Mouse (Mus musculus) cerebellum, adult 8-10 months (tissue): ENCODE data around the gene Wasf2.

ENCODE experiments used
- DNase-seq: peaks from one replicate; pipeline ENCODE4 v3.0.0; 2022

The Wasf2 gene

GRCm38 (mm10) chr4:133210023-133210787, 79.9 kb downstream of the Wasf2 start:
- DNase-seq = peak; percentile 35

GRCm38 (mm10) chr4:133210788-133211390, 80.6 kb downstream of the Wasf2 start:
- peak; percentile 24 for DNase-seq

- peak; percentile 41 for DNase-seq
Measured at GRCm38 (mm10) chr4:133211751-133212561, 81.7 kb downstream of the Wasf2 start, which contains the start of the genes Cd164l2 and Gpr3. Gene Cd164l2 (plus strand): TSS chr4:133212131. Gene Gpr3 (minus strand): TSS chr4:133212536.

- peak; percentile 82 for DNase-seq
Measured at GRCm38 (mm10) chr4:133212562-133213267, 82.4 kb downstream of the Wasf2 start.

- DNase-seq = peak; percentile 54
Measured at GRCm38 (mm10) chr4:133213268-133213590, 82.9 kb downstream of the Wasf2 start.

GRCm38 (mm10) chr4:133213661-133214060, 83.4 kb downstream of the Wasf2 start:
- DNase-seq = no peak

GRCm38 (mm10) chr4:133217641-133218040, 87.3 kb downstream of the Wasf2 start:
- DNase-seq = peak; percentile 61

- DNase-seq = no peak
Measured at GRCm38 (mm10) chr4:133218745-133219144, 88.4 kb downstream of the Wasf2 start.

- no peak for DNase-seq
Measured at GRCm38 (mm10) chr4:133220656-133221055, 90.4 kb downstream of the Wasf2 start.

GRCm38 (mm10) chr4:133221701-133222100, 91.4 kb downstream of the Wasf2 start:
- no peak for DNase-seq

- no peak for DNase-seq
Measured at GRCm38 (mm10) chr4:133223875-133224274, 93.6 kb downstream of the Wasf2 start.

- DNase-seq = no peak
Measured at GRCm38 (mm10) chr4:133226073-133226472, 95.8 kb downstream of the Wasf2 start.

- DNase-seq = no peak
Measured at GRCm38 (mm10) chr4:133227636-133228035, 97.3 kb downstream of the Wasf2 start.

- no peak for DNase-seq
Measured at GRCm38 (mm10) chr4:133229582-133229981, 99.3 kb downstream of the Wasf2 start.

- DNase-seq = no peak
Measured at GRCm38 (mm10) chr4:133233285-133233976, 103.1 kb downstream of the Wasf2 start.

GRCm38 (mm10) chr4:133234771-133235170, 104.5 kb downstream of the Wasf2 start:
- DNase-seq = no peak

GRCm38 (mm10) chr4:133235415-133235814, 105.1 kb downstream of the Wasf2 start:
- no peak for DNase-seq

GRCm38 (mm10) chr4:133237911-133238310, 107.6 kb downstream of the Wasf2 start:
- no peak for DNase-seq

- no peak for DNase-seq
Measured at GRCm38 (mm10) chr4:133240490-133240921, 110.2 kb downstream of the Wasf2 start, which contains the start of gene Map3k6. Gene Map3k6 (plus strand): TSS chr4:133240818.

GRCm38 (mm10) chr4:133240934-133241908, 110.9 kb downstream of the Wasf2 start:
- DNase-seq = peak; percentile 86

GRCm38 (mm10) chr4:133241910-133242309, 111.6 kb downstream of the Wasf2 start:
- DNase-seq = no peak
